Mouse (Mus musculus) intestine, embryonic 15.5 days (tissue): ENCODE measurements around the gene Khsrp. TPM values are rescaled to one million over a fixed set of nuclear protein-coding genes. Genes with fewer than 3 reads are reported as not detected.
"Not testable (repeated sequence)": the region's sequence is repeated elsewhere in the genome, so short reads cannot be mapped to it uniquely, and the experiment has no call there.

Source experiments
- ATAC-seq: fragments of 200-750 bp; cut with Nextera tagmentation; 2 replicates; pipeline ENCODE4 v1.8.0; 2017; ENCODE audit warnings: moderate TSS enrichment, moderate library complexity
- H3K27ac ChIP-seq: fragments of 300-500 bp; sonication (generic); 2 replicates; pipeline ENCODE4 v1.5.1; 2015; ENCODE audit warnings: mild to moderate bottlenecking, inconsistent platforms
- H3K27me3 ChIP-seq: fragments of 300-500 bp; sonication (generic); replicated peaks from 2 replicates; pipeline ENCODE4 v1.6.1; 2015; ENCODE audit warnings: inconsistent platforms
- H3K36me3 ChIP-seq: fragments of 300-500 bp; sonication (generic); 2 replicates; pipeline ENCODE4 v1.6.1; 2015; ENCODE audit warnings: inconsistent platforms
- H3K4me1 ChIP-seq: fragments of 300-500 bp; sonication (generic); replicated peaks from 2 replicates; pipeline ENCODE4 v1.6.1; 2015; ENCODE audit warnings: inconsistent platforms
- H3K4me2 ChIP-seq: fragments of 300-500 bp; sonication (generic); replicated peaks from 2 replicates; pipeline ENCODE4 v1.6.1; 2015; ENCODE audit warnings: mild to moderate bottlenecking, inconsistent platforms
- H3K4me3 ChIP-seq: fragments of 300-500 bp; sonication (generic); replicated peaks from 2 replicates; pipeline ENCODE4 v1.5.1; 2015; ENCODE audit warnings: inconsistent platforms
- H3K9ac ChIP-seq: fragments of 300-500 bp; sonication (generic); 2 replicates; pipeline ENCODE4 v1.6.1; 2015; ENCODE audit warnings: inconsistent platforms
- H3K9me3 ChIP-seq: fragments of 300-500 bp; sonication (generic); 2 replicates; pipeline ENCODE4 v1.6.1; 2016; ENCODE audit warnings: inconsistent platforms
- WGBS: fragments of 180-500 bp; shearing (Covaris S2); methylation state at CpG from one replicate; pipeline ENCODE4 v1.1.7; 2015; 5-methylcytosine and 5-hydroxymethylcytosine counted together
- polyA plus RNA-seq: library from polyadenylated mRNA; unstranded; fragments of >200 nt; fragmentation: Nextera tagmentation; extraction: Ambion mirVana; gene quantifications from 2 replicates; pipeline ENCODE4 v1.2.1, GENCODE M21; 2015

Gene Khsrp
- polyA plus RNA-seq, 1 experiment from 2014 or later: 37.5 TPM

DNA sequence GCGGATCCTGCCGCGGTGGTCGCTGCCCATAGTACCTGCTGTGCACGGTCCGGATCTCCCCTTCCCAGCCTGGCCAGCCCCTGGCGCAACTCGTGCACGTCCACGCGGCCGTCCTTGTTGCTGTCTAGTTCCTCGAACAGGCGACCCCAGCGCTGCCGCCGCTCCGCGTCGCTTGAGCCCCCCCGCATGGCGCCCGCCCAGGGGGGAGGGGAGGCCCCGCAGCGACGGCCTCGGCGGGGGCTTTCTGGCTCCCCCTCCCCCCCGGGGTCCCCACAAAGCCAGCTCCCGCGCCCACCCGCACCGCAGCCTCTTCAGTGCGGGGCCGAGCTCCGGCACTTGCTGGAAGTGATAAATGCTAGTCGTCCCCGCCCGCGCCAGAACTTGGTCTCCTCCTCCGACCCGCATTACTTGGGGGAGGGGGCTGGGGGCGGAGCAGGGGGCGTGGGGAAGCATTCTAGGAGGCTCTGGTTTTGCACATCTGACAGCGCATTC lies 28.2 kb upstream of the Khsrp start, which contains the start of gene Slc25a23:
TSS of gene Slc25a23 (minus strand) at position 378 of the 492 bp plus-strand sequence.
- H3K36me3 ChIP-seq: peaks cover 3% of the 10 kb centered on the region; the same call in 1 of the 2 replicates
- WGBS: under 1% methylated on average over 40 of the region's 45 CpGs
- peaks cover 17% of the 10 kb centered on the region; the same call in 1 of the 2 replicates for H3K4me1 ChIP-seq

DNA sequence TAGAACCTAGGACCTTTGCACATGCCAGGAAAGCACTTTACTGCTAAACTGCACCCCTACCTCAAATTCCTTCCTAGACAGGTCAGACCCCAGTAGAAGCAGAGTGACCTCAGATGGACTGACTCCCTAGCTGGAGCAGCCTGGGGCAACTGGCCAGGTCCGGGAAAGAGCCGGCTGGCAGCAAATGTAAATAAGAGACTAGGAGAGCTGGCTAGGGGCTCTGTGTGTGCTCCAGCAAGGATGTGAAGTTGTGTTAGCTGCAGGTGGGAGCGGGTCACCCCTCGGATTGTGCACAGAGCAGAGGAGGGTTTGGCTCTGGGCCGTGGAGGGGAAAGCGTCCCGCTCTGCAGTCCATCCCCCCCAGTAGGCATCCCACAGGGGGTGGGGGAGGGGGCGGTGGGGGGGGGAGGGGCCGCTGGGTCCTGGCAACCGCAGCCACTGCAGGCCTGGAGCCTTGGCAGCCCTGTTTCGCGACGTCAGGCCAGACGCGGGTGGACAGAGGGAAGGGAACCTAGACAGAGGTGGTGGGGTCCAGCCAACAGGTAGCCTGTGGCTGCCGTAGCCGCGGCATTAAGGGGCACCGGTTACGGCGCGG lies 27.7 kb upstream of the Khsrp start, which contains the start of gene Crb3:
TSS of gene Crb3 (plus strand) at position 215 of the 595 bp plus-strand sequence.
- Histone ChIP-seq H3K36me3 (peaks cover 3% of the 10 kb centered on the region; the same call in 1 of the 2 replicates), H3K27ac (peak within 1 kb of the TSS; percentile 86), H3K27me3 (peaks cover 22% of the 10 kb centered on the region), H3K9ac (peak within 1 kb of the TSS; percentile 73), H3K4me3 (peak within 1 kb of the TSS; percentile 86), H3K9me3 (no peaks in the 10 kb centered on the region), H3K4me2 (peak within 1 kb of the TSS; percentile 94), H3K4me1 (peaks cover 17% of the 10 kb centered on the region; the same call in 1 of the 2 replicates)
- WGBS: 1% methylated on average over 20 of the region's 22 CpGs
- no peak for ATAC-seq

More for the DNA sequence above, 28.2 kb upstream of the Khsrp start, which contains the start of gene Slc25a23:
- Histone ChIP-seq H3K9ac (peak within 1 kb of the TSS; percentile 73), H3K4me2 (peak within 1 kb of the TSS; percentile 94), H3K27me3 (peaks cover 22% of the 10 kb centered on the region), H3K9me3 (no peaks in the 10 kb centered on the region), H3K27ac (peak within 1 kb of the TSS; percentile 86), H3K4me3 (peak within 1 kb of the TSS; percentile 86)
- ATAC-seq: peak; percentile 50

DNA sequence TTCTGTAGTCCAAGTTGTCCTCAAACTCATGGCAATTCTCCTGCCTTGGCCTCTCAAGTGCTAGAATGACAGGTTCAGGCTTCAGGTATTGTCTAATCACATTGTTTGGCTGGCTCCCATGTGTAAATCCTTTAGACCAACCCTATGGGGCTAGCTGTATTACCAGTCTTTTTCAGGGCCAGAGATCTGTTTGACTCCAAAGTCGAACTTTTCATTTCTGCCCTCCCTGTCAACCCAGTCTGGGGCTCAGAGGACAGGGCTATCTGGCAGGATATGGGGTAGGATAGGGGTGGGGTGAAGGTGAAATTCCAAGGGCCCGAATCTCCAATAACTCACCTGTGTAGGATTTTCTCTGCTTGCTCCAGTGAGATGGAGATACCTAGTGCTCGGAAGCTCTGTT lies 24.9 kb upstream of the Khsrp start:
- Histone ChIP-seq H3K9me3 (no peaks in the 10 kb centered on the region), H3K9ac (no peak overlapping the region), H3K4me1 (peaks cover 15% of the 10 kb centered on the region; the same call in 1 of the 2 replicates), H3K4me3 (no peak overlapping the region), H3K4me2 (no peak overlapping the region), H3K27me3 (0 out of 2 replicates have a peak, but pooled peaks cover 4% of the 10 kb centered on the region), H3K36me3 (peaks cover 3% of the 10 kb centered on the region; the same call in 1 of the 2 replicates), H3K27ac (no peak overlapping the region)
- no peak for ATAC-seq
- 74% methylated on average over 3 of the region's 3 CpGs for WGBS

DNA sequence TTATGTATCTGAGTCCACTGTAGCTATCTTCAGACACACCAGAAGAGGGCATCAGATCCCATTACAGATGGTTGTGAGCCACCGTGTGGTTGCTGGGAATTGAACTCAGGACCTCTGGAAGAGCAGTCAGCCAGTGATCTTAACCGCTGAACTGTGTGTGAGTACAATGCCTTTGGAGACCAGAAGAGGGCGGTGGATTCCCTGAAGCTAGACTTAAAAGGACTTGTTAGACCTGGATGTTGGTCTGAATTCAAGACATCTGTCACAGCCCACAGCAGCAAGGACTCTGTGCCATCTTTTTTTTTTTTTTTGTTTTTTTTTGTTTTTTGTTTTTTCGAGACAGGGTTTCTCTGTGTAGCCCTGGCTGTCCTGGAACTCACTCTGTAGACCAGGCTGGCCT lies 20.4 kb upstream of the Khsrp start:
- ATAC-seq, H3K4me1 ChIP-seq, H3K36me3 ChIP-seq, H3K4me3 ChIP-seq, H3K27me3 ChIP-seq, H3K27ac ChIP-seq, H3K4me2 ChIP-seq, H3K9me3 ChIP-seq, H3K9ac ChIP-seq: not testable (repeated sequence)
- WGBS: 85% methylated on average over 4 of the region's 4 CpGs

DNA sequence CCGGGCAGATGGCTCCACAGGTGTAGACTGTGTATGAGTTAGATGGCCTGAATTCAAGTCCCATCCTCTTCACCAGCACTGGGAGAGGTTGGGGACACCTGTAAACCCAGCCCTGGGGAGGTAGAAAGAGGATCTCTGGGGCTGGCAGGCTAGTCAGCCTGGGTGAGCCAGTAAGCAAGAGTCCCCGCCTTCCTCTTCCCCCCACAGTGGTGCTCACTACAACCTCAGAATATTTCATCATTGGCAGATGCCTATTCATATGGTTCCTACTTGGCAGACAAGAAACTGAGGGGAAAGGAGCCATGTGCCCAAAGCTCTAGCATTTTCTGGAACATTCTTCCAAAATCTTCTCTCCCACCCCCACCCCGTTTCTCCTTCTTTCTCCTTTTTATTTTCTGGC lies 17.5 kb upstream of the Khsrp start:
- ATAC-seq: no peak
- Histone ChIP-seq H3K9me3 (no peaks in the 10 kb centered on the region), H3K4me1 (no peaks in the 10 kb centered on the region), H3K4me3 (no peak overlapping the region), H3K27me3 (no peaks in the 10 kb centered on the region), H3K9ac (no peak overlapping the region), H3K27ac (no peak overlapping the region), H3K4me2 (no peak overlapping the region), H3K36me3 (no peaks in the 10 kb centered on the region)
- WGBS: 85% methylated on average over 3 of the region's 3 CpGs

DNA sequence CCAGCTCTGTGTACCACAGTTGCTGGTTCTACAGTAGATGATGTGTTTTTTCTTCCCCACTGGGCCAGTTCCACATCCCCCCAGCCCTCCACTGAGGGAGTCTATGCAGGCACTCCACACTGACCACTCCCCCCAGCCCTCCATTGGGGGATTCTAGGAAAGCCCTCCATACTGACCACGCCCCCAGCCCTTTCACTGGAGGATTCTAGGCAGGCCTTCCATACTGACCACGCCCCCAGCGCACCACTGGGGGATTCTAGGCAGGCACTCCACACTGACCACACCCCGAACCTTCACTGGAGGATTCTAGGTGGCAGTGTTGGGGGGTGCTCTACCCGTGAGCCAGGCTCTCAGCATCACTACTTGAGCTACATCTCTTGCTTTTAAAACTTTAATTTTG lies 16.1 kb upstream of the Khsrp start:
- no peak overlapping the region for H3K27ac ChIP-seq
- no peaks in the 10 kb centered on the region for H3K27me3 ChIP-seq
- no peak overlapping the region for H3K4me3 ChIP-seq
- WGBS: 43% methylated on average over 5 of the region's 5 CpGs
- no peaks in the 10 kb centered on the region for H3K36me3 ChIP-seq
- H3K4me1 ChIP-seq: no peaks in the 10 kb centered on the region
- peak; percentile 55; the same call in 1 of the 2 replicates for ATAC-seq
- H3K9me3 ChIP-seq: no peaks in the 10 kb centered on the region
- H3K4me2 ChIP-seq: no peak overlapping the region
- no peak overlapping the region for H3K9ac ChIP-seq

DNA sequence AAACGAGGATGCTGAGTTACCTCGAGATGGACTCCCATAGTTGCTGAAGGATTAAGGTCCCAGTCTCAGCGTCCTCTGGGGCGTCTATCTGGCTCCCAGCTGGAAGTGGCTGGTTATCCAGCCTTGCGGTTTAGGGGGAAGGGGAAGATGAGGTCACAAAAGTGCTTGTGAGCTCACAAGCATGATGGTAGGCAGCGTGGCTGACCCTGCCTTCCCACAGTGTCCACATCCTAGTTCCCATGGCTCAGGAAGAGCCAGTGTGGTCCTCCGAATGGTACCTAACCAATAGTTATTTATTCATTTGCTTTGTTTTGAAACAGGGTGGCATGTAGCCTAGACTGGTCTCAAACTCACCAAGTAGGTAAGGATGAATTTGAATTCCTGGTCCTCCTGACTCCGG lies 10.2 kb upstream of the Khsrp start, which contains the start of gene Slc25a41:
TSS of gene Slc25a41 (minus strand) at position 101 of the 400 bp plus-strand sequence.
- H3K4me2 ChIP-seq: no peak within 1 kb of the TSS
- no peak for ATAC-seq
- H3K27me3 ChIP-seq: peaks cover 4% of the 10 kb centered on the region; the same call in 1 of the 2 replicates
- H3K9ac ChIP-seq: no peak within 1 kb of the TSS
- H3K27ac ChIP-seq: no peak within 1 kb of the TSS
- H3K36me3 ChIP-seq: no peaks in the 10 kb centered on the region
- H3K4me3 ChIP-seq: no peak within 1 kb of the TSS
- 0 out of 2 replicates have a peak, but pooled peaks cover 3% of the 10 kb centered on the region for H3K4me1 ChIP-seq
- no peaks in the 10 kb centered on the region for H3K9me3 ChIP-seq
- WGBS: 71% methylated on average over 8 of the region's 8 CpGs

DNA sequence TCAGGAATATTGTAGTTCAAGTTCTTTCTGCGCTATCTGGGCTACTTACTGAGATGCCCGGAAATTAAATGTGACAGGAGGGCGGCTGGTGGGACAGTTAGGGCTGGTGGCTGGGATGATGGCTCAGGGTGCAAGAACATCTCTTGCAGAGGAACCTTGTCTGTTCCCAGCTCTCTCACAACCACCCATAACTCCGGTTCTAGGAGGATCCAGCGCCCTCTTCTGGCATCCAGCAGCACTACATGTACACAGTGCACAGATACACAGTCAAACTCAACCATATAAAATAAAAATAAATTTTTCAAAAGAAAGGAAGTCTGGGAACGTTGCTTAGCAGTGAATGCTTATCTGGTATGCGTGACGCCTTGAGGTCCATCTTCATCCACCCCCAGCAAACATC lies 7.7 kb upstream of the Khsrp start:
- Histone ChIP-seq H3K4me2 (0 out of 2 replicates have a peak overlapping the region, but pooled peaks have one; percentile 40), H3K4me1 (0 out of 2 replicates have a peak, but pooled peaks cover 3% of the 10 kb centered on the region), H3K4me3 (no peak overlapping the region), H3K36me3 (no peaks in the 10 kb centered on the region), H3K27ac (no peak overlapping the region), H3K9me3 (no peaks in the 10 kb centered on the region), H3K9ac (no peak overlapping the region), H3K27me3 (peaks cover 4% of the 10 kb centered on the region; the same call in 1 of the 2 replicates)
- no peak for ATAC-seq
- 38% methylated on average over 8 of the region's 8 CpGs for WGBS

DNA sequence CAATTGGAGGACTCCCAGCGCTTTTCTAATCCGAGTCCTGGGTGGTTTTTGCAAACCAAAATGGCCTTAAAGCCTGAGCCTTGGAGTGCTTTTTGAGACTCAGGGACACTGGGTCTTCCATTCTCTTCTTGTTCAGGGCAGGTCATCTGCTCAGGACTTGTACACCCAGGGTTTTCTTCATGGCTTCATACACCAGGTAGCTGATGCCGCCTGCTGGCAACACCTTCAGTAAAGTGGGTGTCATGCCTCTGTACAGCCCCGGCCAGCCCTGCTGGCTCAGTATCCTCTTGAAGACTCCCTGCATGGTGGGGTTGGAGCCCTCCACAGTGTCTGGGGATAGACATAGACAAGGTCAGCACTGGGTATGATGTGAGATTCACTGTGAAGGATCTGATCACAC lies 1.5 kb upstream of the Khsrp start:
- no peak overlapping the region for H3K4me3 ChIP-seq
- H3K36me3 ChIP-seq: peaks cover 7% of the 10 kb centered on the region; the same call in 1 of the 2 replicates
- no peaks in the 10 kb centered on the region for H3K9me3 ChIP-seq
- H3K9ac ChIP-seq: no peak overlapping the region
- H3K27ac ChIP-seq: no peak overlapping the region
- 90% methylated on average over 4 of the region's 4 CpGs for WGBS
- no peaks in the 10 kb centered on the region for H3K27me3 ChIP-seq
- ATAC-seq: no peak
- peak overlapping the region; percentile 69 for H3K4me2 ChIP-seq
- peaks cover 8% of the 10 kb centered on the region; the same call in 1 of the 2 replicates for H3K4me1 ChIP-seq

DNA sequence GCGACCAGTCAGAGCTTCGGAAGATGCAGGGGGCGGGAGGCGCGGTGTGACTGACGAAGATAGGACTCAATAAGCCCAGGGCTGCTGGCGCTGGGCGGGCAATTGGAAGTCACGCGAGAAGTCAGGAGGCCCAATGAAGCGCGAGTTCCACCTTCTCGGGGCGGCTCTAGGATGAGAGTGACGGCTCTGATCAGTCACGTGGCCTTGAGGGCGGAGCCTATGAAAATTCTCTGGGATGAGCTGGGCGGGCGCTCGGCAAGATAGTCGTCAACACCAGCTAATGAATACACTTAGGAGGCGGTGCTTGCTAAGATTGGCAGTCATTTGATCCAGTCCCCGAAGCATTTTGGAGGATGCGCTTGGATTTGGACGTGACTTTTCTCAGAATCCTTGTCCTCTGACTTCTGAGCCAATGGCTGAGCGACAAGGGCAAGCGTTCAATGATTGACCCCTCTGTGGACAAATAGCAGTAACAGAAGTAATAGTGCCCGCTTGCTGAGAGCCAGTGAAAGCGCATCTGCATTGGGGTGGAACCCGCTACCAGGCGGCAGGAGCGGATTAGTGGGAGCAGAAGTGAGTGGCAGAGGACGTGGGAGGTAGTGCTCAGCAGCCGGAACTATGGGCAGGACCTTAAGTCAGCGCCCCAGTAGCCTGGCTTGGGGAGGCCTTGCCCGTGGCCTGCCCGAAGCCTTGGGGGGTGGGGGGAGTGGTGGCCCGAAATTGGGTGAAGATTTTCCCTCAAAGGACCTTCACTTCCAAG lies 519 bp upstream of the Khsrp start:
- H3K4me3 ChIP-seq: peak overlapping the region; percentile 39
- peak; percentile 98 for ATAC-seq
- H3K36me3 ChIP-seq: peaks cover 15% of the 10 kb centered on the region; the same call in 1 of the 2 replicates
- H3K9me3 ChIP-seq: no peaks in the 10 kb centered on the region
- H3K27ac ChIP-seq: peak overlapping the region; percentile 85
- WGBS: under 1% methylated on average over 38 of the region's 38 CpGs
- H3K27me3 ChIP-seq: no peaks in the 10 kb centered on the region
- H3K4me2 ChIP-seq: peak overlapping the region; percentile 69
- H3K4me1 ChIP-seq: peaks cover 8% of the 10 kb centered on the region; the same call in 1 of the 2 replicates
- peak overlapping the region; percentile 39 for H3K9ac ChIP-seq

DNA sequence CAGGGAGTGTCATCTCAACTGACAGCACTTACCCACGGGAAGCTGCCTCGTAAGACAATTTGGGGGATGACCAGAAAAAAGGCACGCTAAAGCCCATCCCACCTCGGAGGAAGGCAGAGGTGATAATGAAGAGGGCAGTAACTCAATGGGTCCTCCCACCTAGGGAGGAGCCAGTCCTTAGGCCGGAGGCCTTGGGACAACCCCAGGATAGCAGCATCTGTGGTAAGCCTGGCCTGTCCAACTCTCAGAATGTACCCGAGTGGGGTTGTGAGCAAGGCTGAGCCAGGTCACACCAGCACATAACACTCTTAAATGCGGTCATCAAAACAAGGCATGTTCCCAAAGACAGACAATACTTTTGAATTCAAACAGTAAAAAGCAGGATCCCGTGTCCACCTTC lies 1.6 kb downstream of the Khsrp start:
- Histone ChIP-seq H3K9ac (peak overlapping the region; percentile 99), H3K27ac (no peak overlapping the region), H3K9me3 (no peaks in the 10 kb centered on the region), H3K27me3 (no peaks in the 10 kb centered on the region), H3K4me3 (peak overlapping the region; percentile 92), H3K36me3 (peaks cover 34% of the 10 kb centered on the region), H3K4me2 (peak overlapping the region; percentile 84), H3K4me1 (peaks cover 8% of the 10 kb centered on the region; the same call in 1 of the 2 replicates)
- WGBS: 29% methylated on average over 8 of the region's 8 CpGs
- no peak for ATAC-seq

DNA sequence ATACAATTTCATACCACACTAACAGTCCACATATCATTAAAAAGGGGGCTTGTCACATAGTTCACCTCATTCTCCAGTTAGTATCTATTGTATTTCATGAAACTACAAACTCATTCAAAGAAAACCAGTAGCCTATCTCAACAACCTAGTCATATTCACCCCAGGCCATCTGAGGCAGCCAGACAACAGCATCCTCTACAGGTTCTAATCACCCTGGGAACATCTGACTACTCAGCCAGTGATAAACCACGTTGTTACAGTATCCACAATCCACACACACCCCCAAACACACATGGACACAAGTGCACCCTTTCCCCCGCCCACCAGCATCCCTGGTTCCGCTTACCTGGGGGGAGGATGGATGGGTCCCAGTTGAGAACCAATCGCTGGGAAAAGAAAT lies 3.9 kb downstream of the Khsrp start:
- Histone ChIP-seq H3K27me3 (no peaks in the 10 kb centered on the region), H3K4me1 (peaks cover 8% of the 10 kb centered on the region; the same call in 1 of the 2 replicates), H3K4me2 (no peak overlapping the region), H3K9ac (no peak overlapping the region), H3K4me3 (no peak overlapping the region), H3K27ac (no peak overlapping the region), H3K9me3 (no peaks in the 10 kb centered on the region), H3K36me3 (peaks cover 57% of the 10 kb centered on the region)
- no peak for ATAC-seq
- 92% methylated on average over 4 of the region's 4 CpGs for WGBS
